Mouse (Mus musculus) liver, embryonic 14.5 days (tissue): Measurements from ENCODE around the gene Hectd4.

Experiments used
- CTCF ChIP-seq: IDR thresholded peaks from 2 replicates; pipeline ENCODE4 v1.5.1; 2016; ENCODE audit warnings: antibody characterized with exemption, low read depth, control low read depth
- EP300 ChIP-seq: IDR thresholded peaks from 2 replicates; pipeline ENCODE4 v1.6.1; 2016; ENCODE audit warnings: antibody characterized with exemption, low read depth

DNA sequence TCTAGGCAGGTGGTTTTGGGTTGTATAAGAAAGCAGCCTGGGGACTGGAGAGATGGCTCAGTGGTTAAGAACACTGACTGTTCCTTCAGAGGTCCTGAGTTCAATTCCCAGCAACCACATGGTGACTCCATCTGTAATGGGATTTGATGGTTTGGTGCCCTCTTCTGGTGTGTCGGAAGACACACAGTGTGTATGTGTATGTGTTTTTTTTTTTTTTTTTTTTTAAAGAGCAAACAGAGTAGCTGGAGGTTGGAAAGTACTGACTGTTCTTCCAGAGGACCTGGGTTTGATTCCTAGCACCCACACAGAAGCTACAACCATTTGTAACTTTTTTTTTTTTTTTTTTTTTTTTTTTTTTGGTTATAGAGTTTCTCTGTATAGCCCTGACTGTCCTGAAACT, 12.8 kb downstream of the Hectd4 start:
- TF ChIP-seq CTCF (peak; percentile 40; the same call in 1 of the 2 replicates), EP300 (no peak)
